Mouse (Mus musculus) regulatory T cell (primary cell): ENCODE results near the gene Dab2.

ENCODE experiments used
- in situ Hi-C: fragments of 300-600 bp; cut with MboI, MseI; formaldehyde crosslinking; loops from one replicate; pipeline ENCODE4 v1.15.1; 2025; ENCODE audit warnings: high pct_unique_total_duplicates

Gene Dab2

GRCm38 (mm10) chr15:6299554-6299953 is at the start of gene Dab2:
Gene Dab2, plus strand, starts transcription at chr15:6299788.
- in situ Hi-C loops, result no loop called here

- in situ Hi-C loops, result loop anchor here (5.0 kb wide), 1 partner anchor 69 kb away; no protein-coding TSS in a partner anchor
These were observed 46.1 kb upstream of the Dab2 start for GRCm38 (mm10) chr15:6253471-6253870.

DNA sequence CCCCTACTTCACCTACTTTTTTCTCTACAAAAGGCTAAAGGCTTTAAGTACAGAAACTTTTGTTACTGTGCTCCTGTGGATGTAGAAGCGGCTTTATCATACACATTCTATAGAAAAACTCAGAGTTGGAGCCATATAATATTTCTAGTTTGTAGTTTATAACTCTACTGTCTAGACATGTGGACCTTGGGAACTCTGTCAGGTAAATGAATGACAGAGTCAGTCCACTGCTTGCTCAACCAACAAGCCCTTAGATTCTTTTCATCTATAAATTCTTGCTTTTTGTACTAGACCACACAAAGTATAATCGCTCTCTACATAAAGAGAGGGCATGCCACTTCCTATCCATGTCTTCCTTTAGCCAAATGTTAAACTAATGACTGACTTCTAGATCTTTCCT is 45.2 kb upstream of the Dab2 start:
- in situ Hi-C loops, result loop anchor here (5.0 kb wide), 1 partner anchor 68 kb away; no protein-coding TSS in a partner anchor

GRCm38 (mm10) chr15:6257049-6257448 is 42.5 kb upstream of the Dab2 start:
- in situ Hi-C loops, result no loop called here

DNA sequence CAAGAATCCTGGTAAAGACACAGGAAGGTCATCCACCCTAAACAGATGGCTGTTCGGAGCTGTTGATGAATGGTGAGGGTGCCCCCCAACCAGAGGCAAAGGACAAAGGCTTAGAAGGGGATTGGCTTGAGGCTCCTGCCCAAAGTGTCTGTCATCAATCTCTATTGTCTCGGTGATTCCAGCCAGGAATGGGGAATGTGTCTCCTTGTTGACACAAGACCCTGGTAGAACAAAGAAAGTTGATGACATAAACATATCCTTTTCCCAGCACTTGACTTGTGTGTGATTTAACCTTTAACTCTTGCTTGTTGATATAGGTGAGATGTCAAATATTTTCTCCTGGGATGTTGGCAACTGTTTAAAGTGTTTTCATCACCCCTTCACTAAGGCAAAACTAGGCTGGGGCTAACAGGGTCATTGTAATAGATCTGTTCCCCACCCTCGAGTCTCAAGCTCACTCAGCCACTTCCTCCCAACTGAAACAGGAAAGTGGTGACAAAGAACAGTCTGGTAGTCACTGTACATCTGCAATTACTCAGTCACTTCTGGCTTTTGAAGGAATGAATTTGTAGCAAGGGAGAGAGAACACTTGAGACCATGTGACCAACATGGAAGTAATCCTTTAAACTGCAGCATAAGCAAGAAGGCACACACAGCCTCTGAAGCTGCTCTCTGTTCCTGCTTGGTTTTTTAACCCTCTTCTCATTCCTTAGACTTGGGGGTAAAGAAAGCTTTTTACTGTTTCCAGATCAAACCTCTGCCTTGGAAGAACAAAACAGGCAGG is 39.4 kb upstream of the Dab2 start:
- in situ Hi-C loops, result no loop called here

- in situ Hi-C loops, result no loop called here
These were observed 38.7 kb upstream of the Dab2 start for GRCm38 (mm10) chr15:6260741-6261430.

DNA sequence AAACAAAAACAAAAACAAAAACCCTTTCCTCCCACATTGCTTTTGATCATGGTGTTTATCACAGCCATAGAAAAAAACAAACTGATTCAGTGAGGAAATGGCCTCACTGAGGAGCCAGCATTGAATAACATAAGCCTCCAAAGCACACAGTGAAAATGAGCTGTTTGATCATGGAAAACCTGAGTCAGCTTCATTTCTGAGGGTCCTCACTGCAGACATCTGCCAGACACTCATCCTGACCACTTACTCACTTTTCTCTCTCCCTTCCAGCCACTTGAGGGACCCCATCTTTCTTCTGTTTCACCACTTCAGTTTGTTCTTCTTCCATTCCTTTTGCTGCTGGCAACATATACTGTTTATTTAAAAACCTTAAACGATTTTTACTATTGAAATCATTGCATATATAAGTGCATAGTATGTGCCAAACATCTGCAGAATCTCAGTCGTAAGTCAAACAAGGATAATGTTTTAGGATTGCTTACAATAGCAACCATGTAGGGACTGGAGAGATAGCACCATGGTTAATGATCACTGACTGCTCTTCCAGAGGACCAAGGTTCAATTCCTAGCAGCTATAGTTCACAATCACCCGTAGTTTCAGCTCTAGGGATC is 32.3 kb upstream of the Dab2 start:
- in situ Hi-C loops, result no loop called here

GRCm38 (mm10) chr15:6278606-6279468 is 20.8 kb upstream of the Dab2 start:
- in situ Hi-C loops, result no loop called here

DNA sequence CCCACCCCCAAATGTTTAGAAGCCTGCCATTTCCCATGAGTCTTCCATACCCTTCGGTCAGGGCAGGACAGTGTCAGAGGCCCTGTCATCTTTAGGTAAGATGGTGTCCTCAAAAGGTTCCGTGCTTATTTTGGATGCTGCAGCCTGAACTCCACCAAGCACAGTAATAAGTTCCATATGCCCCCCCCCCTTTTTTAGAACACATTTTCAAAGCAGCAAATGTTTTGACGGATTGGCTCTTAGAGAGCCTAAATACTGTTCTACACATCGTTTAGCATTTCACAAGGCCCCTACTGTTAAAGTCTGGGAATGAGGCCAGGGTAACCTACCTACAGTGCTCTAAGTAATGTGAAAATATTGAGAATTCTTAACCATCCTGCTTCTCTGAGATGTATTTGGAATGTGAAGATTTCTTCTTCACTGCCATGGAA is 19.6 kb upstream of the Dab2 start:
- in situ Hi-C loops, result no loop called here

DNA sequence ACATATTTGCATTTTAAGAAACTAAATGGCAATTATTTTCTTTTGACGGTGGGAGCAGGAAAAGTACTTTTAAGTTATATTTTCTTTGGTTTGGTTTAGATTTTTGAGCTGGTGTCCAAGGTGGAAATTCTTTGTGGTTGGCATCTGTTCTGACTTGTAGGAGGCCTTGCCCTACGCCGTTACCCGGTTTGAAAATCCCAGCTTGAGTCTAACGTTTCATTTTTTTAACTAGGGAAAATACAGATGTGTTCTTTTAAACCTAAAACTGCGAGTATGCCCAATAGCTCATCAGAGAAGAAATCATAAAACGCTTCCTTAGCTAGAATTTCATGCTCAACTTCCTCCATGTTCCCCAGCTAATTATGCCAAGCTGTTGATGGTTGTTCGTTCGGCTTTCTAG is 16.3 kb upstream of the Dab2 start:
- in situ Hi-C loops, result no loop called here

DNA sequence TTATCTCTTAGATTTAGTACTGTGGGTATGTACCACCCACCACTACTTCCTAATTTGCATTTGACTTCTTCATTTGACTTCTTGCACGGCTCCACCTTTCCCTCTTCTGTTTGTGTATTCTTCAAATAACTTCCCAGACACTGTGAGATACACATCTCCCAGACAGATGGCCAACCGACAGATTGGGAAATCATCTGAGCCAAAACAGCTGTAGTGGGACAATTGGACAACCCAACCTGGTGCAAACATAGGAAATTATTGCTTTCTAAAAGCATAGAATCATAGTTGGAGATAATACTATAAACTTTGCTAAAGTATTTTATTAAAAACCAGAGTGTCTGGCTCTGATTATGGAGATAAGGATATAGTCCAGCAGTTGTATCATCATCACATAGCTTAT is 3.5 kb upstream of the Dab2 start:
- in situ Hi-C loops, result no loop called here

- in situ Hi-C loops, result no loop called here
These were observed 862 bp upstream of the Dab2 start for GRCm38 (mm10) chr15:6298726-6299125.

DNA sequence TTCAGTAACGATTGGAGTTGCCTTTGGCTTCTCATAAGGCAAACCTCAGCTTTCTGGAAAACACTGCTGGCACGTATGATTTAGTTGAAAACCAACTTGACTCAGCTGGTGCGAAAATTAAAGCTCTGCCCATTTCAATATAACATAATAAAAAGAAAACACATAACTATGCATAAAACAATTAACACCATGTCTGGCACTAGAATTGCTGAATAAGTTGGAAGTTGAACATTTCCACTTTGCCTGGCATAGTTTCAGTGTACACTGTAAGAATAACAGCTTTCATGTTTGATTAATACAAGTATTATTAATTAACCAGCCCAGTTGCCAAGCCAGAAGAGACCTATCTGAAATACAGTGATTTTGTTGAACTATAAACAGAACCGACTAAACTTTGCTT is 2.6 kb downstream of the Dab2 start:
- in situ Hi-C loops, result no loop called here

GRCm38 (mm10) chr15:6303822-6304221 is 4.2 kb downstream of the Dab2 start:
- in situ Hi-C loops, result no loop called here

GRCm38 (mm10) chr15:6309633-6310032 is 10.0 kb downstream of the Dab2 start:
- in situ Hi-C loops, result no loop called here

DNA sequence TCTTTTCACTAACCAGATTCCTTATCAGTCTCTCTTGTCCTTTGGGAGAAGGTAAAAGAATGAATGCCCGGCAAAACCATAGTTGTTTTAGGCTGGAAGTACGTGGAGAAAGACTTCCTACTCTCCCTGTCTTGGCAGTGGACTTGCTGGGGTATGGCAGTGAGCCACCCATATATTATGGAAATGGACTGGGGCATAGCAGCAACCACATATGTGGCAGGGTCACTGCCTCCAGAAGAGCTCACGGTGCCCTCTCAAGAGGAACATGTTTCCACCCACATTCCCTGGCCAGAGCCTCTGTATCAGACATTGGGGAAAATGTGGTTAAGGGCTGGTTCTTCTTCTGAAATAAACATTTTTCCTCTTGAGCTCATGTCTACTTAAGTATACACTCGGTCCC is 10.8 kb downstream of the Dab2 start:
- in situ Hi-C loops, result no loop called here

DNA sequence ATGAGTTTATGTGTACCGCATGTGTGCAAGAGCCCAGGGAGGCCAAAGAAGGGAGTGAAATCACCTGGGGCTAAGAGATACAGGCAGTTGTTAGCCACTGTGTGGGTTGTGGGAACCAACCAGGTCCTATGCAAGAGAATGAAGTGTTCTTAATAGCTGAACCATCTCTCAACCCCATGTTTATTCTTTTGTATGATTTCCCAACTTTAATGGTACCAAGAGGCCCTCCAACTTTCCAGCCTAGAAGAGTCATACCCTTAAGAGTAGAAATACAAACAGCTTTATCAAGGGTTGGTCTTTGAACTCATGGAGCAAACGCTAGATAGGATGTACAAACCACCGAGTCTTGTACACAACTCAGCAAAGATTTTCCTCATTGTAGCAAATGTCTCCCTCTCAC is 12.8 kb downstream of the Dab2 start:
- in situ Hi-C loops, result no loop called here

- in situ Hi-C loops, result no loop called here
These were observed 19.8 kb downstream of the Dab2 start for GRCm38 (mm10) chr15:6319352-6319751.

- in situ Hi-C loops, result loop anchor here (5.0 kb wide), 1 partner anchor 68 kb away; no protein-coding TSS in a partner anchor
These were observed 20.9 kb downstream of the Dab2 start for GRCm38 (mm10) chr15:6320501-6320900.

DNA sequence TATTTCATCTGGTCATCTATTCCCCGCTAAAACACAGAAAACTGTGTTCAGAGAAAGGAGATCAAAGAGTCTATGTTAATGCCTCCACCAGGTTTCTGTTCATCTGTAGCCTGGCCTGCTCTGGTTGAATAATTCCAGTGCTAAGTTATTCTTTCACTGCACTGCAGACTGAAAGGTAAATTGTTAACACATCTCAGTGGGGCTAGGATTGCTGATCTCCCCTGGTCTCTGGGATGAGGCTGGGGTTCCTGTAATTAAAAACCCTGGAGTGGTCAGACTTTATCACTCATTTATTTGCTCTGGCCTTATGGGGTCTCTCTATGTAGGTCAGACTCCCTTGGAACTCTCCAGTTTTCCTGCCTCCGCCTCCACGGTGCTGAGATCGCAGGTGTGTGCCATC is 21.7 kb downstream of the Dab2 start:
- in situ Hi-C loops, result loop anchor here (5.0 kb wide), 1 partner anchor 69 kb away; no protein-coding TSS in a partner anchor

DNA sequence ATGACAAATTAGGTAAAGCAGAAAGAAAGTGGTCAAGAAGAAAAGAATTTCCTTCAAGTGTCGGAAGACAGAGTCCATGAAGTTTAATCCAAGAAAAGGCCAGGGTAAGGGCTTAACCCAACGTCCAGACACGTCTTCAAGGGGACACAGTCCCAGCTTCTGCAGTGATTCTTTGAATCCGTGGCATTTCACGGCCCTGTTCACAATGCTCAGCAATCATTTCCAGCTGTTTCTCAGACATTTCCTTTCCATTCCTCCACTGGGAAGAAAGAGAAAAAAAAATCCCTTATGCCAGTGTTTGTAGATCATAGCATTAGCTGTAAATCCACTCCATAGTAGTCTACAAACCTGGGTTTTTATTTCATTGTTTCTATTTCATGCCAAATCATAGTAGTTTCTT is 22.7 kb downstream of the Dab2 start:
- in situ Hi-C loops, result loop anchor here (5.0 kb wide), 1 partner anchor 70 kb away; no protein-coding TSS in a partner anchor
